Mouse (Mus musculus): ENCODE measurements around the gene BC052040.

DNA sequence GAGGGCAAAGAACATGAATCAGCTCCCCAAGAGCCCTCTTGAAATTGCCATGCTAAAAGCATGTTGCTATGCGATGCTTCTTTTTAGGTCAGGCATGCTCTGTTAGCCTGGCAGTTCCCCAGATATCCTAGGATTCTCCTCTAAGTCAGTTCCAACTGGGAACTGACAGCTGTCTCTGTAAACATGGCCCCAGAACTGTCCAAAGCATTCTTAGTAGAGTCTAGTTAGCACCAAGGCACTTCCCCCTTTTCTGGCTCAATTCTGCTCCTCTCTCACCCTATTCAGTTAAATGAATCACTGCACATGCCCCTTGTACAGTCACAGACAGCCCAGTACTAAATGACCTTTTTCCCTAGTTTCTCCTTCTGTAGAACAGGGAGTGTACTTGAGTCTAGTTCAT, 191.2 kb downstream of the BC052040 start:
- TF ChIP-seq CTCF (IDR thresholded peaks at IDR 0.05; ENCODE audit: low read depth, low read length) = no peak
- TF ChIP-seq POLR2A (IDR thresholded peaks at IDR 0.05; ENCODE audit: borderline replicate concordance, low read depth, low read length) = no peak

All from bone marrow macrophage, adult 2 months (primary cell).